Mouse (Mus musculus): ENCODE results near the gene Elovl7. TPM values are rescaled to one million over a fixed set of nuclear protein-coding genes. Genes with fewer than 3 reads are reported as not detected.

Elovl7 gene
- total RNA-seq, 1 experiment, result 1.4 TPM

- TF ChIP-seq HCFC1 (IDR thresholded peaks at IDR 0.05; ENCODE audit: borderline replicate concordance, insufficient read depth, low read length) (no peak), ZNF384 (IDR thresholded peaks at IDR 0.05; ENCODE audit: low read depth, low read length) (no peak), ZC3H11A (IDR thresholded peaks at IDR 0.05; ENCODE audit: borderline replicate concordance, low read depth, low read length) (no peak), MAFK (IDR thresholded peaks at IDR 0.05; ENCODE audit: insufficient read depth, low read depth, low read length) (no peak), CHD2 (IDR thresholded peaks at IDR 0.05; ENCODE audit: low read depth, low read length) (no peak)
- in situ Hi-C loops (cut with MboI; ENCODE audit: low sequenced_read_pairs in 2 of 2, unreplicated experiment in 2 of 2), result no loop called here
- H3K4me1 ChIP-seq (ENCODE audit: control insufficient read depth in 2 of 2, insufficient read depth in 2 of 2, low read length in 2 of 2, poor library complexity in 1 of 2), result no peaks in the 10 kb centered on the region
- DNase-seq (ENCODE audit: low read depth, low spot score), result no peak
- H3K27ac ChIP-seq (ENCODE audit: insufficient read depth, low read depth, low read length, poor library complexity, severe bottlenecking), result no peak overlapping the region
- H3K9ac ChIP-seq (ENCODE audit: insufficient read depth, low read depth, low read length, poor library complexity, severe bottlenecking), result no peak overlapping the region
- H3K9me3 ChIP-seq (ENCODE audit: control insufficient read depth, insufficient read depth, low read depth, low read length), result no peaks in the 10 kb centered on the region
- H3K4me3 ChIP-seq (ENCODE audit: insufficient read depth in 1 of 2, low read depth in 1 of 2, low read length in 2 of 2, poor library complexity in 1 of 2, severe bottlenecking in 1 of 2), result no peak overlapping the region
- H3K36me3 ChIP-seq (ENCODE audit: control insufficient read depth, insufficient read depth, low read length, poor library complexity, severe bottlenecking), result peaks cover 28% of the 10 kb centered on the region
These were observed 34.6 kb upstream of the Elovl7 start for GRCm38 (mm10) chr13:108179618-108180017.

- no peaks in the 10 kb centered on the region for H3K4me1 ChIP-seq (ENCODE audit: control insufficient read depth in 2 of 2, insufficient read depth in 2 of 2, low read length in 2 of 2, poor library complexity in 1 of 2)
- in situ Hi-C loops (cut with MboI; ENCODE audit: low sequenced_read_pairs in 2 of 2, unreplicated experiment in 2 of 2), result no loop called here
- H3K4me3 ChIP-seq (ENCODE audit: insufficient read depth in 1 of 2, low read depth in 1 of 2, low read length in 2 of 2, poor library complexity in 1 of 2, severe bottlenecking in 1 of 2), result no peak overlapping the region
- H3K9ac ChIP-seq (ENCODE audit: insufficient read depth, low read depth, low read length, poor library complexity, severe bottlenecking), result no peak overlapping the region
- H3K9me3 ChIP-seq (ENCODE audit: control insufficient read depth, insufficient read depth, low read depth, low read length), result no peaks in the 10 kb centered on the region
- peaks cover 26% of the 10 kb centered on the region for H3K36me3 ChIP-seq (ENCODE audit: control insufficient read depth, insufficient read depth, low read length, poor library complexity, severe bottlenecking)
- TF ChIP-seq ZC3H11A (IDR thresholded peaks at IDR 0.05; ENCODE audit: borderline replicate concordance, low read depth, low read length) (no peak), HCFC1 (IDR thresholded peaks at IDR 0.05; ENCODE audit: borderline replicate concordance, insufficient read depth, low read length) (no peak), ZNF384 (IDR thresholded peaks at IDR 0.05; ENCODE audit: low read depth, low read length) (no peak), MAFK (IDR thresholded peaks at IDR 0.05; ENCODE audit: insufficient read depth, low read depth, low read length) (no peak), CHD2 (IDR thresholded peaks at IDR 0.05; ENCODE audit: low read depth, low read length) (no peak)
- no peak overlapping the region for H3K27ac ChIP-seq (ENCODE audit: insufficient read depth, low read depth, low read length, poor library complexity, severe bottlenecking)
- no peak for DNase-seq (ENCODE audit: low read depth, low spot score)
These were observed 33.4 kb upstream of the Elovl7 start for GRCm38 (mm10) chr13:108180821-108181220.

GRCm38 (mm10) chr13:108184743-108185255 lies 29.4 kb upstream of the Elovl7 start:
- no peak overlapping the region for H3K27ac ChIP-seq (ENCODE audit: insufficient read depth, low read depth, low read length, poor library complexity, severe bottlenecking)
- in situ Hi-C loops (cut with MboI; ENCODE audit: low sequenced_read_pairs in 2 of 2, unreplicated experiment in 2 of 2), result no loop called here
- no peaks in the 10 kb centered on the region for H3K4me1 ChIP-seq (ENCODE audit: control insufficient read depth in 2 of 2, insufficient read depth in 2 of 2, low read length in 2 of 2, poor library complexity in 1 of 2)
- peaks cover 10% of the 10 kb centered on the region for H3K36me3 ChIP-seq (ENCODE audit: control insufficient read depth, insufficient read depth, low read length, poor library complexity, severe bottlenecking)
- H3K4me3 ChIP-seq (ENCODE audit: insufficient read depth in 1 of 2, low read depth in 1 of 2, low read length in 2 of 2, poor library complexity in 1 of 2, severe bottlenecking in 1 of 2), result no peak overlapping the region
- H3K9me3 ChIP-seq (ENCODE audit: control insufficient read depth, insufficient read depth, low read depth, low read length), result no peaks in the 10 kb centered on the region
- no peak for DNase-seq (ENCODE audit: low read depth, low spot score)
- TF ChIP-seq CHD2 (IDR thresholded peaks at IDR 0.05; ENCODE audit: low read depth, low read length) (no peak), HCFC1 (IDR thresholded peaks at IDR 0.05; ENCODE audit: borderline replicate concordance, insufficient read depth, low read length) (no peak), ZNF384 (IDR thresholded peaks at IDR 0.05; ENCODE audit: low read depth, low read length) (no peak), ZC3H11A (IDR thresholded peaks at IDR 0.05; ENCODE audit: borderline replicate concordance, low read depth, low read length) (no peak), MAFK (IDR thresholded peaks at IDR 0.05; ENCODE audit: insufficient read depth, low read depth, low read length) (no peak)
- no peak overlapping the region for H3K9ac ChIP-seq (ENCODE audit: insufficient read depth, low read depth, low read length, poor library complexity, severe bottlenecking)

- in situ Hi-C loops (cut with MboI; ENCODE audit: low sequenced_read_pairs in 2 of 2, unreplicated experiment in 2 of 2), result no loop called here
- no peak for TF ChIP-seq MAFK (IDR thresholded peaks at IDR 0.05; ENCODE audit: insufficient read depth, low read depth, low read length)
- no peak for TF ChIP-seq ZC3H11A (IDR thresholded peaks at IDR 0.05; ENCODE audit: borderline replicate concordance, low read depth, low read length)
- no peak for TF ChIP-seq ZNF384 (IDR thresholded peaks at IDR 0.05; ENCODE audit: low read depth, low read length)
- H3K4me3 ChIP-seq (ENCODE audit: insufficient read depth in 1 of 2, low read depth in 1 of 2, low read length in 2 of 2, poor library complexity in 1 of 2, severe bottlenecking in 1 of 2), result no peak overlapping the region
- no peaks in the 10 kb centered on the region for H3K9me3 ChIP-seq (ENCODE audit: control insufficient read depth, insufficient read depth, low read depth, low read length)
- H3K9ac ChIP-seq (ENCODE audit: insufficient read depth, low read depth, low read length, poor library complexity, severe bottlenecking), result no peak overlapping the region
- no peak for DNase-seq (ENCODE audit: low read depth, low spot score)
- no peaks in the 10 kb centered on the region for H3K4me1 ChIP-seq (ENCODE audit: control insufficient read depth in 2 of 2, insufficient read depth in 2 of 2, low read length in 2 of 2, poor library complexity in 1 of 2)
- H3K27ac ChIP-seq (ENCODE audit: insufficient read depth, low read depth, low read length, poor library complexity, severe bottlenecking), result no peak overlapping the region
- peaks cover 12% of the 10 kb centered on the region for H3K36me3 ChIP-seq (ENCODE audit: control insufficient read depth, insufficient read depth, low read length, poor library complexity, severe bottlenecking)
These were observed 28.7 kb upstream of the Elovl7 start for GRCm38 (mm10) chr13:108185530-108185929.

- no peak overlapping the region for H3K27ac ChIP-seq (ENCODE audit: insufficient read depth, low read depth, low read length, poor library complexity, severe bottlenecking)
- in situ Hi-C loops (cut with MboI; ENCODE audit: low sequenced_read_pairs in 2 of 2, unreplicated experiment in 2 of 2), result no loop called here
- H3K9ac ChIP-seq (ENCODE audit: insufficient read depth, low read depth, low read length, poor library complexity, severe bottlenecking), result no peak overlapping the region
- no peak for DNase-seq (ENCODE audit: low read depth, low spot score)
- H3K36me3 ChIP-seq (ENCODE audit: control insufficient read depth, insufficient read depth, low read length, poor library complexity, severe bottlenecking), result peaks cover 6% of the 10 kb centered on the region; the same call in 1 of the 2 replicates
- no peak for TF ChIP-seq MAFK (IDR thresholded peaks at IDR 0.05; ENCODE audit: insufficient read depth, low read depth, low read length)
- TF ChIP-seq CHD2 (IDR thresholded peaks at IDR 0.05; ENCODE audit: low read depth, low read length), result no peak
- no peak for TF ChIP-seq ZNF384 (IDR thresholded peaks at IDR 0.05; ENCODE audit: low read depth, low read length)
- TF ChIP-seq HCFC1 (IDR thresholded peaks at IDR 0.05; ENCODE audit: borderline replicate concordance, insufficient read depth, low read length), result no peak
- no peak for TF ChIP-seq ZC3H11A (IDR thresholded peaks at IDR 0.05; ENCODE audit: borderline replicate concordance, low read depth, low read length)
- H3K9me3 ChIP-seq (ENCODE audit: control insufficient read depth, insufficient read depth, low read depth, low read length), result no peaks in the 10 kb centered on the region
- H3K4me1 ChIP-seq (ENCODE audit: control insufficient read depth in 2 of 2, insufficient read depth in 2 of 2, low read length in 2 of 2, poor library complexity in 1 of 2), result no peaks in the 10 kb centered on the region
- H3K4me3 ChIP-seq (ENCODE audit: insufficient read depth in 1 of 2, low read depth in 1 of 2, low read length in 2 of 2, poor library complexity in 1 of 2, severe bottlenecking in 1 of 2), result no peak overlapping the region
These were observed 26.2 kb upstream of the Elovl7 start for GRCm38 (mm10) chr13:108187994-108188393.
